Mouse (Mus musculus) lung, adult 2 months (tissue): ENCODE measurements around the gene March1. TPM values are rescaled to one million over a fixed set of nuclear protein-coding genes. Genes with fewer than 3 reads are reported as not detected.

Experiments
- DNase-seq: peaks from one replicate; pipeline ENCODE4 v3.0.0; 2022
- H3K4me1 ChIP-seq: fragments of 200-500 bp; 2 replicates; pipeline ENCODE4 v1.6.1; 2011; ENCODE audit warnings: low read length; ENCODE audit not compliant: control insufficient read depth, insufficient read depth
- H3K4me3 ChIP-seq: fragments of 200-500 bp; replicated peaks from 2 replicates; pipeline ENCODE3; 2011; ENCODE audit warnings: low read depth, mild to moderate bottlenecking, control low read depth, low read length; ENCODE audit errors: extremely low read depth
- CTCF ChIP-seq: fragments of 200-500 bp; IDR thresholded peaks from 2 replicates; pipeline ENCODE4 v1.5.1; 2011; ENCODE audit warnings: mild to moderate bottlenecking, low read length, control low read depth; ENCODE audit not compliant: insufficient read depth
- POLR2A ChIP-seq: fragments of 200-500 bp; IDR thresholded peaks from 2 replicates; pipeline ENCODE4 v1.6.1; 2011; ENCODE audit warnings: low read depth, mild to moderate bottlenecking, control low read depth, low read length, borderline replicate concordance; ENCODE audit errors: extremely low read depth
- WGBS: fragments of 180-500 bp; shearing (Covaris S2); methylation state at CpG from one replicate; pipeline ENCODE4 v1.1.7; 2018; 5-methylcytosine and 5-hydroxymethylcytosine counted together
- polyA plus RNA-seq: library from polyadenylated mRNA; depleted of rRNA; stranded (reverse); fragments of >200 nt; gene quantifications from 2 replicates; pipeline ENCODE4 v1.2.3, GENCODE M21; 2012

March1 gene
- polyA plus RNA-seq, 1 experiment, result 3.0 TPM

DNA sequence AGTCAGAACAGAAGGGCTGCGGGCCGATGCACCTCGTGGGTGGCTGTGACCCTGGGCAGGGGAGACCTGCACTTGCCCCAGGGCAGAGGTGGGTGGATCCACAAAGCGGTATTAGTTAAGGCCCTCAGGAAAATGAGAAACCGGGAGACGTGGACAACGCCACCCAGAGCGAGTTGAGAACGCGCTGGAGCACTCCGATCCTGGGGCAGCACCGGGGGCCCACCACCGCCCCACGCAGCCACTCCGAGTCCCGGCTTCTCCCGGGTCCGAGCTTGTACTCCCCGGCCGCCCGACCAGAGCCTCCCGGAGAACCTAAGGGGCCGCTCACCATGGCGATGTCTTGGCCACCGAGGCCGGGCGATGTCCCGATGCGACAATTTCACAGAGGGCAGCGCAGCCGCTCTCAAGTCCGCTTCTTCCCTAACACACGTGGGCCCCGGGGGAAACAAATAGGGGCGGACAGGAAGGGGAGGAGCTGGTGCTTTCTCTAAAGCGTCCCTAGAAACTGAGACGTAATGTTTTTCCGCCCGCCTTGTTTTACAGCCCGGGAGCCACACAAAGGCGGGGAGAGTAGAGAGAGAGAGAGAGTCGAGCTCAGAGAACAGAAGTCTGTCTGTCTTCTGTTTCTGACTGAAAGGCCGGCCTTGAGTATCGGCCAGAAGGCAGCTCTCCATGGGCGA is 868.5 kb downstream of the March1 start, which contains the start of gene Tma16:
Gene Tma16 (minus strand): TSS at position 447 of the 680 bp plus-strand sequence.
- H3K4me3 ChIP-seq, result peak within 1 kb of the TSS; percentile 92
- TF ChIP-seq CTCF, result no peak
- peak; percentile 38; the same call in 1 of the 2 replicates for TF ChIP-seq POLR2A
- DNase-seq, result peak; percentile 79
- H3K4me1 ChIP-seq, result no peaks in the 10 kb centered on the region
- under 1% methylated on average over 45 of the region's 45 CpGs for WGBS

DNA sequence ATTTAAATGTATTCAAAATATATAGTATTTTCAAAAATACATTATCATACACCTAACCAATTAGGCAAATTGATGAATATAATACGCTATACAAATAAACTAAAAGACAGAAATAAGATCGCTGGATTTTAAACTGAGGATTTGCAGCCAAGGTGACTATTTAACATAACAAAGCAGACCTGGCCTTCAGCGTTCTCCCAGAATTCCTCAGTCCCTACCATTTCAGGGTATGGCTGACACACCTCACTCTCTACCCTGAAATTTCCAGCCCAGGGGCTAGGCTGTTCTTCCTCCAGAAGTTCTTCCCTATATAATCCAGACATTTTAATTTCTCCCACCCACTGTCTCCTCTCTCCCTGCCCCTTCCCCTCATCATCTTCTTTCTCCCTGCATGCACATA is 870.9 kb downstream of the March1 start:
- 58% methylated on average over 3 of the region's 3 CpGs for WGBS
- DNase-seq, result no peak

DNA sequence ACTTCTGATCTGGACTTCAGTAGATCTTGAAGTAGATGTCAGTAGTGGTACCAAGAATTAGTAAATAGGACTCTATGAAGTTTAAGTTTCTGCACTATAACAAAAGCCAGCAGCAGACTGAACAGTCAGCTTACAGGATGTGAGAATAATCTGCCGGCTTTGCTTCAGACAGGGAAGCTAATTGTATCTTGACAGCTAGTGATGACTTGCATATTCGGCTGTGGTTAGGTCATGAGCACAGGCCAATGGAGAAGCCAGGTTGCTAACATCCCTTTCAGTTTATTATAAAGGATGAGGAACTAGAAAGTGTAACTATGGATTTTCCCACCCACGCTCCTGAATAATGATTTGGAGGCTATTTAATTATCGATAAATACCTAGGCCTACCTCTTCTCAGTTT is 872.9 kb downstream of the March1 start:
- H3K4me3 ChIP-seq, result no peak overlapping the region
- H3K4me1 ChIP-seq, result no peaks in the 10 kb centered on the region
- TF ChIP-seq POLR2A (no peak), CTCF (no peak)
- DNase-seq, result no peak
- 70% methylated on average over 4 of the region's 4 CpGs for WGBS

More for the DNA sequence above, 870.9 kb downstream of the March1 start:
- TF ChIP-seq POLR2A, result no peak
- TF ChIP-seq CTCF, result no peak
- Histone ChIP-seq H3K4me3 (no peak overlapping the region), H3K4me1 (no peaks in the 10 kb centered on the region)

DNA sequence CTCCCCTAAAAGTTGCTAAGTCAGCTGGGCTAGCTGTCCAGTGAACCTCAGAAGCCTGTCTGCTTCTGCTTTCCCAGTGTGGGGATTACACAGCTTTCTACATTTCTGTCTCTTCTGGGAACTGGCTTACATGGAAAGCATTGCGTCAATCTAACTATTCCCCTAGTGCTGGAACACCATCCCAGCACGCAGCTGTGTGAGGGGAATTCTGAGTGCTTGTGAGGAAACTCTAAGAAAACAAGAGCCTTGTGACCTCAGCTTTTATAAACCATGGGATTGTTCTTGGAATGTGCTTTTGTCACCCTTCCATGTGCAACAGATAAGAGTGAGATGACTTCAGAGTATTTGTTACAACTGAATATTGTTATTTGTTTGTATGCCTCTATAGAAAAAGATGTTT is 876.8 kb downstream of the March1 start:
- WGBS, result 46% methylated on average over 2 of the region's 2 CpGs
- DNase-seq, result no peak
- Histone ChIP-seq H3K4me3 (no peak overlapping the region), H3K4me1 (no peaks in the 10 kb centered on the region)
- TF ChIP-seq CTCF, result no peak
- TF ChIP-seq POLR2A, result no peak

DNA sequence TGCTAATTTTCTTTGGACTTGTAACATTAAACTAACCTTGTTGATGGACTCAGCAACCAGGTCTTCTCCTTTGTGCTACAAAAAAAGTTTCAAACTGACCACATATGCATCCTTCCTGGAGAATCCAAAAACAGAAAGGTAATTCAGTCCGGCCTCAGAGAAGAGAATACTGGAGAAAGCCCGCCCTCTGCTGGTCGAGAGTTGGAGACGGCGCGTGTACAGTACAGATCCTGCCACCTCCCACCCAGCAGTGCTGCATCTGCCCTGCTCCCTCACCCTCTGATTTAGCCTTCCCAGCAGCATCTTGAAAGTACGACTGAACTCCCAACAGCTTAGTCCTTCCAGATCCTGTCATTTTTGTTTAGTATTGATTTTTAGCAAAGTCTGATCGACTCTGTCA is 878.0 kb downstream of the March1 start:
- Histone ChIP-seq H3K4me1 (no peaks in the 10 kb centered on the region), H3K4me3 (no peak overlapping the region)
- WGBS, result 6% methylated on average over 8 of the region's 8 CpGs
- peak; percentile 76 for TF ChIP-seq CTCF
- TF ChIP-seq POLR2A, result no peak
- DNase-seq, result peak; percentile 70

DNA sequence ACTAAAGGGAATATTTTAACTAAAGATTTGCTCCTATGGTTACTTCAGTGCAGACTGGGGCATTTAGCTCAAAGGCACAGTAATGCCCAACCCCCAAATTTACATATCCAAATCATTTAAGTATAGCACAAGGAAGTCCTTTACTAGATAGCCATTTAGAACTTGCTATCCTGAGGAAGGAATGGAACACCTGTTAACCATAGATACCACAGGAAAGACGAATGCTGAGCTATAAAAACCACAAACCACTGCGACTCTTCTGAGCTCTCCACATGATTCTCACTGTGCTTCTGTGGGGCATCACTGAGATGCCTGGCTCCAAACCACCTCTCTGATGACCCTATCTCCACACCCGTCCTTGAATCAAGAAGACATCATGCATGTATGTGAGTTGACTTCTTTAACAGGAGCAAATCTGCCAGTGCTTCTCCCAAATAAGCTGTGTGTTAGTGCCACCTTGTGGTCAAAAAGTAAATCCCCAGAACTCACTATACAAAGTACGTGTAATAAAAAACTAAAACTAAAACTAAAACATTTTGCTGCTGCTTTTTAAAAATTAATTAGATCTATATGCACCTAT is 879.4 kb downstream of the March1 start:
- 26% methylated on average over 4 of the region's 4 CpGs for WGBS
- H3K4me3 ChIP-seq, result no peak overlapping the region
- DNase-seq, result no peak
- no peaks in the 10 kb centered on the region for H3K4me1 ChIP-seq
- TF ChIP-seq CTCF (0 out of 2 replicates have a peak, but pooled peaks have one; percentile 14), POLR2A (no peak)

DNA sequence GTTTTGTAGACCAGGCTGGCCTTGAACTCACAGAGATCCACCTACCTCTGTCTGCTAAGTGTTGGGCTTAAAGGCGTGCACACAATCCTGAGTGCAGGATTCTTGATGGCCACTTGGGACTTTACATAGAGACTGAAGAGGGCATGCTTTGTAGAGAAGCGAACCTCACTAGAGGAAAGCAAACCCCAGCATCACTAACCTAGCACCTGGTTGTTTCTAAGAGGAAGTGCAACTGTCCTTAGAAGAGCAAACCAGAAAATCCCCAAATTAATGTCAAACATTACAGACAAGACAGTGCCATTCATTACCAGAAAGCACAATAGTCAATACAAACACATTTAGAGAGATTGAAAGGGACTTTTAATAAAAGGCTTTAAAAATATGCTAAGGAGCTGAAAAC is 885.7 kb downstream of the March1 start:
- Histone ChIP-seq H3K4me1 (no peaks in the 10 kb centered on the region), H3K4me3 (no peak overlapping the region)
- no peak for TF ChIP-seq CTCF
- WGBS, result 53% methylated on average over 2 of the region's 2 CpGs
- DNase-seq, result no peak

DNA sequence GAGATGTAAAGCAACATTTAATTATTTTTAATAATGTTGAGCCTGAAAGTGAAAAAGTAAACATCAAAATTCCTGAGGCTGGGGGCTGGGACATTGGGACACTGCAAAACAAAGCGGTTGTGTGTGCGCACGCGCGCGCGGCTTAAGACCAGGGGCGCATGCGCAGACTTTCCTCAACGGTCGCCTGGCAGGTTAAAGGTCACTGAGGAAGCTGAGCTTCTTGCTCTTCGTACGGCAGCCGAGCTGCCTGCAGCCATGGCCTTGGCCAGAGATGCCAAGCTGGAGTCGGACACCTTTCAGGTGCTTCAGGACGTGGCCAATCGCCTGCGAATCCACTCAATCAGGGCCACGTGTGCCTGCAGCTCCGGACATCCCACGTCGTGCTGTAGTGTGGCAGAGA is 893.8 kb downstream of the March1 start, which contains the start of gene Tktl2:
Gene Tktl2 (plus strand): TSS at position 220 of the 400 bp plus-strand sequence.
- Histone ChIP-seq H3K4me3 (no peak within 1 kb of the TSS), H3K4me1 (no peaks in the 10 kb centered on the region)
- WGBS, result 95% methylated on average over 22 of the region's 22 CpGs
- no peak for TF ChIP-seq POLR2A
- no peak for TF ChIP-seq CTCF
- no peak for DNase-seq

DNA sequence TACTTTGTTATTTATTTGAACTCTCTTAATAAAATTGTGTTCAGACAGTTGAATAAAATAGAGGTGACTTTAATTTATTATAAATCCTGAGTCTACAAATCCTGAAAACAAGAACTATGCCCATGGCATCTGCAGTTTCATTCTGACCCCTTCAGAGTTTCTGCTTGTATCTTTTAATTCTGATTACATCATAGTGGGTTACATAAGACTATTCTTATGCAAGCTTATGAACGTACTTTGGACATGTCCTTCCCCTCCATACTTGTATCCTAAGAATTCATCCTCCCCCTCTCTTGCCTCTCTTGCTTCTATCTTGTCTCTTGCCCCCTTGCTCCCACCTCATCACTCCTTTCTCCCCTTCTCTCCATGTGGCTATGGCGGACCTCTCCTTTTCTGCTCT is 901.4 kb downstream of the March1 start:
- Histone ChIP-seq H3K4me3 (no peak overlapping the region), H3K4me1 (no peaks in the 10 kb centered on the region)
- TF ChIP-seq CTCF, result no peak
- no peak for TF ChIP-seq POLR2A
- DNase-seq, result no peak
- 53% methylated on average over 2 of the region's 2 CpGs for WGBS

DNA sequence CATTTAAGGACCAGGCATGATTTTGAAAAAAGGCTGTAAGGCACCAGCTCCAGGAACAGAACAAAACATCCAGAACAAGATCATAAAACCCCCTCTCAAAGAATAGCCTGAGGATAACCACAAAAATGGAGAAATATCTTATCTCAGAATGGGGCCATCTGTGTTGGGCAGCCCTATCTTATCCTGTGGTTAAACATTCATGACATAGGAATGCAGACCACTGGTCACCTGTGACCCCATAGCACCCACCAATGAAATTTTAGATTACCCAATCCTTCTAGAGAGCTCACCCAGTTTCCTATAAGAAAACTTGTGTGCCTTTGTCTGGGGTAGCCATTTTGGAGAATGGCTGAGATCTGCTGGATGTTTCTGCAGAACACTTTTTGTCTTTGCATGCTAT is 902.9 kb downstream of the March1 start:
- Histone ChIP-seq H3K4me1 (no peaks in the 10 kb centered on the region), H3K4me3 (no peak overlapping the region)
- TF ChIP-seq CTCF (no peak), POLR2A (no peak)
- no peak for DNase-seq
